8 mouse cellular contexts compared by ENCODE assay signal in genomic region chr14:115092081-115092480, GRCm38 (mm10). TPM values are rescaled to one million over a fixed set of nuclear protein-coding genes. Genes with fewer than 3 reads are reported as not detected.
DNase-seq lines count a peak whose midpoint lies in the region; ATAC-seq and TF ChIP-seq lines count a peak whose summit lies in the region.

Gpc5 (plus strand) TSS chr14:115092215.

- peaks cover 45% of the 10 kb centered on the region for H3K27me3 ChIP-seq in forebrain, embryonic 12.5 days
- H3K27me3 ChIP-seq in heart, postnatal 0 days (ENCODE audit: control insufficient read depth, insufficient read depth, low read length), result peaks cover 34% of the 10 kb centered on the region
- H3K27me3 ChIP-seq in liver, embryonic 15.5 days, result peaks cover 46% of the 10 kb centered on the region
- peaks cover 22% of the 10 kb centered on the region for H3K27me3 ChIP-seq in neural tube, embryonic 11.5 days (ENCODE audit: control insufficient read depth, insufficient read depth, low read length)
- peaks cover 21% of the 10 kb centered on the region for H3K27me3 ChIP-seq in stomach, embryonic 16.5 days (ENCODE audit: control insufficient read depth, insufficient read depth, low read length)

- 2% methylated on average over 31 of the region's 31 CpGs for WGBS in forebrain, embryonic 12.5 days
- WGBS in heart, postnatal 0 days, result 0% methylated on average over 25 of the region's 31 CpGs
- WGBS in liver, embryonic 15.5 days (ENCODE audit: insufficient replicate concordance), result under 1% methylated on average over 31 of the region's 31 CpGs
- under 1% methylated on average over 31 of the region's 31 CpGs for WGBS in neural tube, embryonic 11.5 days
- 0% methylated on average over 31 of the region's 31 CpGs for WGBS in stomach, embryonic 16.5 days

- peaks cover 6% of the 10 kb centered on the region for H3K4me1 ChIP-seq in forebrain, embryonic 12.5 days
- no peaks in the 10 kb centered on the region for H3K4me1 ChIP-seq in heart, postnatal 0 days (ENCODE audit: control insufficient read depth, insufficient read depth)
- peaks cover 8% of the 10 kb centered on the region for H3K4me1 ChIP-seq in liver, embryonic 15.5 days (replicated peaks)
- H3K4me1 ChIP-seq in neural tube, embryonic 11.5 days (ENCODE audit: control insufficient read depth, insufficient read depth, low read length), result peaks cover 6% of the 10 kb centered on the region
- H3K4me1 ChIP-seq in stomach, embryonic 16.5 days (ENCODE audit: control insufficient read depth, insufficient read depth, low read length), result peaks cover 4% of the 10 kb centered on the region; the same call in 1 of the 2 replicates

- H3K36me3 ChIP-seq in forebrain, embryonic 12.5 days (replicated peaks), result no peaks in the 10 kb centered on the region
- H3K36me3 ChIP-seq in heart, postnatal 0 days (replicated peaks; ENCODE audit: control insufficient read depth, insufficient read depth, low read length), result no peaks in the 10 kb centered on the region
- H3K36me3 ChIP-seq in liver, embryonic 15.5 days (replicated peaks), result no peaks in the 10 kb centered on the region
- no peaks in the 10 kb centered on the region for H3K36me3 ChIP-seq in neural tube, embryonic 11.5 days (ENCODE audit: control insufficient read depth, insufficient read depth, low read length)
- no peaks in the 10 kb centered on the region for H3K36me3 ChIP-seq in stomach, embryonic 16.5 days (ENCODE audit: control insufficient read depth, insufficient read depth, low read length)

- peak within 1 kb of the TSS; percentile 52 for H3K9ac ChIP-seq in forebrain, embryonic 12.5 days
- H3K9ac ChIP-seq in heart, postnatal 0 days (replicated peaks; ENCODE audit: low read depth, low read length), result no peak within 1 kb of the TSS
- H3K9ac ChIP-seq in liver, embryonic 15.5 days, result no peak within 1 kb of the TSS
- peak within 1 kb of the TSS; percentile 50 for H3K9ac ChIP-seq in neural tube, embryonic 11.5 days (ENCODE audit: low read length)
- peak within 1 kb of the TSS; percentile 61 for H3K9ac ChIP-seq in stomach, embryonic 16.5 days (ENCODE audit: low read length)

- TF ChIP-seq CTCF in heart, postnatal 0 days (IDR thresholded peaks at IDR 0.05; ENCODE audit: low read depth), result no peak

- peak within 1 kb of the TSS; percentile 52 for H3K4me3 ChIP-seq in forebrain, embryonic 12.5 days (replicated peaks)
- peak within 1 kb of the TSS; percentile 52 for H3K4me3 ChIP-seq in heart, postnatal 0 days (ENCODE audit: low read depth, low read length)
- peak within 1 kb of the TSS; percentile 57 for H3K4me3 ChIP-seq in liver, embryonic 15.5 days (replicated peaks)
- peak within 1 kb of the TSS; percentile 66 for H3K4me3 ChIP-seq in neural tube, embryonic 11.5 days (ENCODE audit: low read depth, low read length)
- H3K4me3 ChIP-seq in stomach, embryonic 16.5 days (replicated peaks; ENCODE audit: low read length), result peak within 1 kb of the TSS; percentile 69

- no peak within 1 kb of the TSS for H3K27ac ChIP-seq in forebrain, embryonic 12.5 days
- H3K27ac ChIP-seq in heart, postnatal 0 days (ENCODE audit: low read depth), result no peak within 1 kb of the TSS
- H3K27ac ChIP-seq in liver, embryonic 15.5 days (replicated peaks), result no peak within 1 kb of the TSS
- no peak within 1 kb of the TSS for H3K27ac ChIP-seq in neural tube, embryonic 11.5 days (ENCODE audit: low read depth, low read length)
- H3K27ac ChIP-seq in stomach, embryonic 16.5 days (ENCODE audit: low read length), result no peak within 1 kb of the TSS

- peak; percentile 100 for ATAC-seq in forebrain, embryonic 12.5 days (ENCODE audit: low FRiP score)
- peak; percentile 99 for ATAC-seq in heart, postnatal 0 days (ENCODE audit: insufficient read depth, low read depth)
- ATAC-seq in liver, embryonic 15.5 days (ENCODE audit: insufficient read depth), result peak; percentile 85
- ATAC-seq in neural tube, embryonic 11.5 days (ENCODE audit: insufficient read depth, low FRiP score, low TSS enrichment), result peak; percentile 99
- peak; percentile 99 for ATAC-seq in stomach, embryonic 16.5 days (ENCODE audit: insufficient read depth, low FRiP score)

- TF ChIP-seq EP300 in heart, postnatal 0 days (IDR thresholded peaks at IDR 0.05; ENCODE audit: low read depth), result no peak

- H3K4me2 ChIP-seq in forebrain, embryonic 12.5 days, result peak within 1 kb of the TSS; percentile 98
- peak within 1 kb of the TSS; percentile 74 for H3K4me2 ChIP-seq in heart, postnatal 0 days (ENCODE audit: low read depth, low read length)
- H3K4me2 ChIP-seq in liver, embryonic 15.5 days, result peak within 1 kb of the TSS; percentile 75
- H3K4me2 ChIP-seq in neural tube, embryonic 11.5 days (ENCODE audit: low read depth), result peak within 1 kb of the TSS; percentile 99
- H3K4me2 ChIP-seq in stomach, embryonic 16.5 days (ENCODE audit: low read depth, low read length), result peak within 1 kb of the TSS; percentile 95

- peak; percentile 83 for DNase-seq in CD4-positive helper T cell, adult 2 months (ENCODE audit: low read depth, low spot score)
- DNase-seq in c-Kit-positive CD71-positive TER-119-positive erythroid progenitor cells, embryonic 14.5 days (ENCODE audit: low spot score), result peak; percentile 55
- DNase-seq in heart, postnatal 0 days (ENCODE audit: low spot score), result peak; percentile 63
- peak; percentile 94 for DNase-seq in kidney, postnatal 4 days
- peak; percentile 90 for DNase-seq in neural tube, embryonic 11.5 days (ENCODE audit: low spot score)

- no peaks in the 10 kb centered on the region for H3K9me3 ChIP-seq in forebrain, embryonic 12.5 days
- H3K9me3 ChIP-seq in heart, postnatal 0 days (replicated peaks; ENCODE audit: control insufficient read depth, low read length), result no peaks in the 10 kb centered on the region
- H3K9me3 ChIP-seq in liver, embryonic 15.5 days (replicated peaks), result no peaks in the 10 kb centered on the region
- no peaks in the 10 kb centered on the region for H3K9me3 ChIP-seq in neural tube, embryonic 11.5 days (ENCODE audit: control insufficient read depth, low read length)
- H3K9me3 ChIP-seq in stomach, embryonic 16.5 days (replicated peaks; ENCODE audit: control insufficient read depth, low read length), result no peaks in the 10 kb centered on the region

RNA-seq across cellular contexts. Expression of gene Gpc5, which starts in this region (rescaled TPM):
- 0.91 and 1.3 TPM in 2 replicates for polyA plus RNA-seq in forebrain, embryonic 12.5 days (2016; fragmentation: Nextera tagmentation; extraction: Ambion mirVana)
- total RNA-seq in heart, postnatal 0 days (2014; rRNA removed; ENCODE audit: low replicate concordance), result not detected in 2 replicates
- not detected in 2 replicates for polyA plus RNA-seq in heart, postnatal 0 days (2015; fragmentation: Nextera tagmentation; extraction: Ambion mirVana)
- polyA plus RNA-seq in liver, embryonic 15.5 days (2015; fragmentation: Nextera tagmentation; extraction: Ambion mirVana), result not detected in 2 replicates
- polyA plus RNA-seq in neural tube, embryonic 11.5 days (2014; fragmentation: Nextera tagmentation; extraction: Ambion mirVana), result 0.20 and 0.34 TPM in 2 replicates
- 0.10 and 0.19 TPM in 2 replicates for polyA plus RNA-seq in stomach, embryonic 16.5 days (2015; fragmentation: Nextera tagmentation; extraction: Ambion mirVana)

Comparison
In these comparisons a context has a peak if more than half of its experiments do, and no peak if none do; other contexts are left out.
1. Peak in DNase-seq, ATAC-seq, H3K4me3 ChIP-seq and H3K4me2 ChIP-seq in heart, postnatal 0 days; RNA of the gene not detected or under 1 TPM.
2. Peak in ATAC-seq, H3K4me3 ChIP-seq and H3K4me2 ChIP-seq in liver, embryonic 15.5 days; RNA of the gene not detected or under 1 TPM.
3. Peak in DNase-seq, ATAC-seq, H3K4me3 ChIP-seq, H3K9ac ChIP-seq and H3K4me2 ChIP-seq in neural tube, embryonic 11.5 days; RNA of the gene not detected or under 1 TPM.
4. Peak in ATAC-seq, H3K4me3 ChIP-seq, H3K9ac ChIP-seq and H3K4me2 ChIP-seq in stomach, embryonic 16.5 days; RNA of the gene not detected or under 1 TPM.